Mouse (Mus musculus) CH12.LX (cell line): ENCODE measurements around the gene Fgfr2. TPM values are rescaled to one million over a fixed set of nuclear protein-coding genes. Genes with fewer than 3 reads are reported as not detected.

Experiments used
- DNase-seq: peaks from one replicate; pipeline ENCODE4 v3.0.0-alpha.2; 2013; ENCODE audit errors: extremely low read depth
- H3K27ac ChIP-seq: 2 replicates; pipeline ENCODE4 v1.5.1; 2012; ENCODE audit warnings: low read depth, mild to moderate bottlenecking, control low read depth, moderate library complexity; ENCODE audit not compliant: insufficient read depth
- H3K27me3 ChIP-seq: replicated peaks from 2 replicates; pipeline ENCODE3; 2012; ENCODE audit warnings: inconsistent platforms
- H3K36me3 ChIP-seq, 2 experiments: replicated peaks in 1 of 2; 2 replicates each; pipeline versions ENCODE3 to v1.6.1; 2012; ENCODE audit warnings: inconsistent platforms in 1 of 2, low read length in 1 of 2, mild to moderate bottlenecking in 1 of 2, mixed read lengths in 1 of 2, moderate library complexity in 1 of 2; ENCODE audit not compliant: control insufficient read depth in 1 of 2, insufficient read depth in 1 of 2
- H3K4me1 ChIP-seq, 2 experiments: 2 replicates each; pipeline ENCODE4 v1.6.1; 2012; ENCODE audit warnings: inconsistent platforms in 1 of 2, moderate library complexity in 1 of 2; ENCODE audit not compliant: insufficient read depth in 2 of 2, control insufficient read depth in 1 of 2
- H3K4me2 ChIP-seq: 2 replicates; pipeline ENCODE4 v1.6.1; 2012; ENCODE audit warnings: low read depth, mild to moderate bottlenecking, control low read depth; ENCODE audit not compliant: poor library complexity, insufficient read depth, severe bottlenecking
- H3K4me3 ChIP-seq, 3 experiments: fragments of 150-350 bp in 1 of 3; sonication (generic) in 1 of 3; replicated peaks in 1 of 3; 2 replicates each; pipeline versions ENCODE3 to v1.5.1; 2011 to 2012; ENCODE audit warnings: low read depth in 2 of 3, low read length in 2 of 3, mild to moderate bottlenecking in 2 of 3, moderate library complexity in 2 of 3, control low read depth in 1 of 3, improper control_type of control experiment in 1 of 3, inconsistent platforms in 1 of 3, mixed read lengths in 1 of 3; ENCODE audit not compliant: poor library complexity in 1 of 3
- H3K79me2 ChIP-seq: replicated peaks from 2 replicates; pipeline ENCODE4 v1.6.1; 2012; ENCODE audit warnings: mild to moderate bottlenecking, moderate library complexity; ENCODE audit not compliant: control insufficient read depth, poor library complexity, insufficient read depth, severe bottlenecking; ENCODE audit errors: extremely low read depth
- H3K9ac ChIP-seq: 2 replicates; pipeline ENCODE4 v1.6.1; 2012; ENCODE audit warnings: low read depth, mild to moderate bottlenecking, control low read depth, moderate library complexity; ENCODE audit not compliant: insufficient read depth
- H3K9me3 ChIP-seq: replicated peaks from 2 replicates; pipeline ENCODE3; 2012; ENCODE audit warnings: low read length, inconsistent platforms, mixed read lengths
- CHD1 ChIP-seq: IDR thresholded peaks from 2 replicates; pipeline ENCODE4 v1.6.1; 2012; ENCODE audit warnings: low read depth, low read length, improper control_type of control experiment, inconsistent platforms
- E2F4 ChIP-seq: IDR thresholded peaks from 2 replicates; pipeline ENCODE4 v1.6.1; 2011; ENCODE audit warnings: low read depth, low read length, improper control_type of control experiment; ENCODE audit not compliant: insufficient replicate concordance
- ELF1 ChIP-seq: IDR thresholded peaks from 2 replicates; pipeline ENCODE4 v1.6.1; 2014; ENCODE audit warnings: low read depth, mild to moderate bottlenecking, inconsistent platforms, low read length, improper control_type of control experiment
- GABPA ChIP-seq: IDR thresholded peaks from 2 replicates; pipeline ENCODE4 v1.6.1; 2012; ENCODE audit warnings: low read depth, low read length, improper control_type of control experiment, inconsistent platforms; ENCODE audit not compliant: insufficient replicate concordance
- HCFC1 ChIP-seq: IDR thresholded peaks from 2 replicates; pipeline ENCODE4 v1.6.1; 2012; ENCODE audit warnings: low read depth, mild to moderate bottlenecking, inconsistent platforms, low read length, improper control_type of control experiment
- JUND ChIP-seq: conservative IDR thresholded peaks from 2 replicates; pipeline ENCODE4 v1.6.1; 2011; ENCODE audit warnings: low read depth, low read length, improper control_type of control experiment
- KAT2A ChIP-seq: IDR thresholded peaks from 2 replicates; pipeline ENCODE4 v1.6.1; 2012; ENCODE audit warnings: low read length, improper control_type of control experiment, inconsistent platforms; ENCODE audit not compliant: insufficient replicate concordance
- MAX ChIP-seq: IDR thresholded peaks from 2 replicates; pipeline ENCODE4 v1.6.1; 2011; ENCODE audit warnings: low read length, improper control_type of control experiment
- MAZ ChIP-seq: IDR thresholded peaks from 2 replicates; pipeline ENCODE4 v1.6.1; 2012; ENCODE audit warnings: low read depth, mild to moderate bottlenecking, inconsistent platforms, low read length, improper control_type of control experiment, moderate library complexity
- MXI1 ChIP-seq: IDR thresholded peaks from 2 replicates; pipeline ENCODE4 v1.6.1; 2011; ENCODE audit warnings: mild to moderate bottlenecking, low read depth, low read length, improper control_type of control experiment
- MYC ChIP-seq: IDR thresholded peaks from 2 replicates; pipeline ENCODE4 v1.6.1; 2011; ENCODE audit warnings: low read depth, mild to moderate bottlenecking, improper control_type of control experiment, low read length
- PAX5 ChIP-seq: IDR thresholded peaks from 2 replicates; pipeline ENCODE4 v1.6.1; 2012; ENCODE audit warnings: low read length, inconsistent platforms, mixed read lengths
- POLR2A ChIP-seq: IDR thresholded peaks from 2 replicates; pipeline ENCODE4 v1.6.1; 2011; ENCODE audit warnings: low read depth, mild to moderate bottlenecking, improper control_type of control experiment, low read length
- POLR2AphosphoS2 ChIP-seq: IDR thresholded peaks from 2 replicates; pipeline ENCODE4 v1.6.1; 2011; ENCODE audit warnings: low read depth, low read length, improper control_type of control experiment
- RAD21 ChIP-seq: IDR thresholded peaks from 2 replicates; pipeline ENCODE4 v1.6.1; 2011; ENCODE audit warnings: low read depth, mild to moderate bottlenecking, low read length, improper control_type of control experiment, moderate library complexity
- RCOR1 ChIP-seq: conservative IDR thresholded peaks from 2 replicates; pipeline ENCODE4 v1.6.1; 2012; ENCODE audit warnings: low read depth, mild to moderate bottlenecking, inconsistent platforms, low read length, improper control_type of control experiment
- SMC3 ChIP-seq: IDR thresholded peaks from 2 replicates; pipeline ENCODE4 v1.6.1; 2011; ENCODE audit warnings: low read depth, low read length, improper control_type of control experiment
- TBP ChIP-seq: conservative IDR thresholded peaks from 2 replicates; pipeline ENCODE4 v1.6.1; 2011; ENCODE audit warnings: low read depth, low read length, improper control_type of control experiment
- TCF12 ChIP-seq: IDR thresholded peaks from 2 replicates; pipeline ENCODE4 v1.6.1; 2014; ENCODE audit warnings: low read depth, mild to moderate bottlenecking, inconsistent platforms, low read length, improper control_type of control experiment
- USF1 ChIP-seq: IDR thresholded peaks from 2 replicates; pipeline ENCODE4 v1.6.1; 2014; ENCODE audit warnings: low read depth, mild to moderate bottlenecking, inconsistent platforms, low read length, improper control_type of control experiment
- ZC3H11A ChIP-seq: IDR thresholded peaks from 2 replicates; pipeline ENCODE4 v1.6.1; 2012; ENCODE audit warnings: low read depth, mild to moderate bottlenecking, inconsistent platforms, low read length, improper control_type of control experiment
- ZKSCAN1 ChIP-seq: IDR thresholded peaks from 2 replicates; pipeline ENCODE4 v1.6.1; 2012; ENCODE audit warnings: low read depth, inconsistent platforms, low read length, improper control_type of control experiment, borderline replicate concordance
- ZNF384 ChIP-seq: IDR thresholded peaks from 2 replicates; pipeline ENCODE4 v1.6.1; 2012; ENCODE audit warnings: low read depth, low read length, improper control_type of control experiment, inconsistent platforms
- dilution Hi-C: fragments of 300-500 bp; cut with MboI; formaldehyde crosslinking; loops from 2 replicates; pipeline ENCODE4 v1.14.3; 2020; ENCODE audit warnings: low sequenced_read_pairs; ENCODE audit not compliant: extremely low pct_unique_long_range_greater_than_20kb, extremely low pct_ligation_motif_present
- in situ Hi-C: fragments of 300-500 bp; cut with MboI; formaldehyde crosslinking; loops from 3 replicates; pipeline ENCODE4 v1.14.3; 2019; ENCODE audit warnings: low sequenced_read_pairs, low pct_ligation_motif_present, low pct_unique_long_range_greater_than_20kb, mixed read lengths
- polyA plus RNA-seq: library from polyadenylated mRNA; unstranded; fragments of >175 nt; gene quantifications from 2 replicates; pipeline ENCODE4 v1.2.1, GENCODE M21; 2012; ENCODE audit warnings: low read depth; ENCODE audit not compliant: insufficient read length
- total RNA-seq, 2 experiments: library from RNA; depleted of rRNA; stranded (reverse); fragments of 300-350 nt in 1 of 2; fragments of >200 nt in 1 of 2; gene quantifications; 2 replicates each; pipeline ENCODE4 v1.2.3; 2012 to 2014

Fgfr2 gene
- total and polyA plus RNA-seq, 3 experiments = not detected

DNA sequence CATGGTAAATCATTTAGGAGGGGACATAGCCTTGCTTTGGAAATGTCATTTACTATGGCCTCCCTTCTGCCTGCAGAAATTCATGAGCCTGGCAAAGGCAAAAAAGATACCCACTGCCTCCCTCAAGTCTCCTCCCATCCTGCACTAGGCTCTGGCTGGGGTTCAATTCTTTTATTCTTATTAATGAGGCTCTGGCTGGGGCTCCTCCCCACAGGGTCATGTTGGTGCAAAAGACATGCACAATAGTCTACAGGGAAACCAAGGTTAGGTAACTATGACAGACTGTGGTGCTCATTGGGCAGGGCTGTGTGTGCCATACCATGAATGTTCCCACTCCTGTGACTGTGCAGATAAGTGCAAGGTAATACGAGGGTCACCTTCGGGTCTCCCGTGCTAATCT is 1337.4 kb downstream of the Fgfr2 start:
- no peak for DNase-seq
- H3K9ac ChIP-seq = no peak overlapping the region
- no peaks in the 10 kb centered on the region for H3K9me3 ChIP-seq
- H3K36me3 ChIP-seq = no peaks in the 10 kb centered on the region
- H3K79me2 ChIP-seq = no peaks in the 10 kb centered on the region
- in situ Hi-C loops (loop anchor here (25.0 kb wide), 1 partner anchor 248 kb away; the partner anchor contains the start of genes Hmx2 and Hmx3), dilution Hi-C loops (no loop called here)
- peaks cover 91% of the 10 kb centered on the region for H3K27me3 ChIP-seq
- no peak overlapping the region for H3K4me2 ChIP-seq
- H3K4me3 ChIP-seq = no peak overlapping the region
- no peak for TF ChIP-seq SMC3
- no peak for TF ChIP-seq ZC3H11A
- no peak for TF ChIP-seq KAT2A
- TF ChIP-seq CHD1 = no peak
- TF ChIP-seq TCF12 = no peak
- no peak for TF ChIP-seq GABPA
- no peak for TF ChIP-seq JUND
- TF ChIP-seq, all 38 proteins: peak for 0
- Histone ChIP-seq H3K27ac (no peak overlapping the region), H3K4me1 (no peaks in the 10 kb centered on the region)

- Histone ChIP-seq H3K9ac (no peak overlapping the region), H3K4me2 (no peak overlapping the region), H3K4me1 (no peaks in the 10 kb centered on the region), H3K9me3 (no peaks in the 10 kb centered on the region), H3K27me3 (peaks cover 92% of the 10 kb centered on the region), H3K36me3 (no peaks in the 10 kb centered on the region), H3K27ac (no peak overlapping the region), H3K4me3 (no peak overlapping the region), H3K79me2 (no peaks in the 10 kb centered on the region)
- in situ Hi-C loops (loop anchor here (25.0 kb wide), 1 partner anchor 241 kb away; the partner anchor contains the start of genes Hmx2 and Hmx3), dilution Hi-C loops (no loop called here)
- no peak for DNase-seq
- TF ChIP-seq MAZ (no peak), JUND (no peak), GABPA (no peak), POLR2AphosphoS2 (no peak), POLR2A (no peak), ZNF384 (no peak), MXI1 (no peak), TBP (no peak), HCFC1 (no peak), MYC (no peak), MAX (no peak), RCOR1 (no peak), PAX5 (no peak), ELF1 (no peak), ZC3H11A (no peak), USF1 (no peak), E2F4 (no peak), CHD1 (no peak), ZKSCAN1 (no peak), RAD21 (no peak)
Measured at GRCm38 (mm10) chr7:131778271-131778985, 1344.7 kb downstream of the Fgfr2 start.
